Mouse (Mus musculus): Measurements from ENCODE around the gene Polr2f.

Gene Polr2f

DNA sequence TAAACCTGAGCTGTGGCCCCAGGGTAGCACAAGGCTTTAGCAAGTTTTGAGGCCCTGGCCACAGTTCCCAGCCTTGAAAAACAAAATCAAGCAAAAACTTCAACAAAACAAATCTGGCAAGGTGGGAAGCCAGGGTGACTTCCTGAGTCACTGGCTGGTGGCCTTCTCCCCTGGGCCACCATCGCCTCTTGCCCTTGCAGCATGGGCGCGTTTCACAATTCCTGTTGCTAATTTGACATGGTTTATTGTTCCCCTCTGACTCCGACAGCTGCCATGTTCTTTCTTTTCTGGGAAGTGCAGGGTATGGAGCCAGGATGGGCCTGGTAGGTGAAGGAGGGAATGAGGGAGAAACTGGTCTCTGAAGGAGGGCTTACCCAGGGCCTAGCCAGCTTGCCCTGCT is 18.7 kb upstream of the Polr2f start:
- DNase-seq (ENCODE audit: low spot score) = no peak

GRCm38 (mm10) chr15:79122546-79122945 is 18.3 kb upstream of the Polr2f start:
- DNase-seq (ENCODE audit: low spot score) = no peak

GRCm38 (mm10) chr15:79123751-79124150 is 17.1 kb upstream of the Polr2f start:
- no peak for DNase-seq (ENCODE audit: low spot score)

DNA sequence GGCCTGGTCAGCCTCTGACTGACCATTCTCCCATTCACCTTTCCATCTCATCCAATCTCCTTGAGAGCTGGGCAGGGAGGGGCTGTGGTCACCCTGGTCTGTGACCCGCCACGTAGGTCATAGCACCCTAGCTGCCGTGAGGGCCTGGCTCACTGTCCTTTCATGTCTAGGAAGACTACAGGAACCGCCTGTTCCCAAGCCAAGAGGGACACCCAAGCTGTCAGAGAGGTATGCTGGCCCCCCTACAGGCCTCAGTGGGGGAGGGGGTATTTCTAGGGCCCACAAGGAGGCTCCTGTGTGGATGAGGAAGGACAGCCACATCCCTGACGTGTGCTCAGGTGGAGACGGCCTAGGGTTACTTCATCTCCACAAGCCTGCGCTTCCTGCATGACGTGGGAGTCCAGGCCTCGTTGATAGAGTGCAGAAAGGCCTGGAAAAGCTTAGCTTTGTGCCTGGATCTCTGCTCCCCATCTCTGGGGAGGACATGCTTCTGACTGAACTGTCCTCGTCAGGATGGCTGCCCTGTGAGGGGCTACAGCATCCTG is 16.4 kb upstream of the Polr2f start:
- no peak for DNase-seq (ENCODE audit: low spot score)

GRCm38 (mm10) chr15:79126217-79126932 is 14.4 kb upstream of the Polr2f start:
- no peak for DNase-seq (ENCODE audit: low spot score)

- DNase-seq (ENCODE audit: low spot score) = no peak
Measured at GRCm38 (mm10) chr15:79127101-79127500, 13.7 kb upstream of the Polr2f start.

GRCm38 (mm10) chr15:79128208-79128607 is 12.6 kb upstream of the Polr2f start:
- no peak for DNase-seq (ENCODE audit: low spot score)

GRCm38 (mm10) chr15:79129311-79129710 is 11.5 kb upstream of the Polr2f start:
- DNase-seq (ENCODE audit: low spot score) = no peak

DNA sequence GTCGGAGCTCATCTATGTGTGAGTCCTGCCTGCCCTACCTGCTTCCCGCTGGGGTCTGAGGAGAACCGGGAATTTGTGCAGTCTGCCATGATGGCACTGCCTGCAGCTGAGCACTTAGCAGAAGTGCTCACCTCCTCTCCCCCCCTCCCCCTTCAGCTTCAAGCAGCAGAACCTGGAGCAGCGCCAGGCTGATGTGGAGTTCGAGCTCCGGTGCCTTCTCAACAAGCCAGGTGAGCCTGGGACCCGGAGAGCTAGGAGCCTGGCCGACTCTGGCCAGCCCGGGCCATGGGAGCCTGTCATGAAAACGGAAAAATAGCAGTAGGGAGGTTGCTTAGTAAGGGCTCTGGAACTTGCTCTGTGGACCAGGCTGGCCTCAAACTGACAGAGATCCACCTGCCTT is 10.0 kb upstream of the Polr2f start:
- no peak for DNase-seq (ENCODE audit: low spot score)

DNA sequence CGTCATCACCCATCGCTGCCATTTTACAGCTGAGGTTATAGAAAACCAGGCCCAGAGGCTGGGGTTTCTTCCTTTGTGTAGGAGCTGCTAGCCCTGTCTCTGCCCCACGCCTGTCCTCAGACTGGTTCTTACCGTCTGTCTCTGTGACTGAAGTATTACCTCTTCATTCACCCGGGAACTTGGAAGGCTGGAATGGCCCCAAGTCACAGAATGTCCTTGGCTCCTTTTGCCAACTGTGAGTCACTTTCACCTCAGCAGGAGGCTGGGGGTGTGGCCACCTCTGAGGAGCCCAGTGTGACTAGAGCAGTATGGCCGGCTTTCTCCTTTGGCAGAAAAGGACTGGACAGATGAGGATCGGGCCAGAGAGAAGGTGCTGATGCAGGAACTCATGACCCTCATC is 9.4 kb upstream of the Polr2f start:
- peak; percentile 50 for DNase-seq (ENCODE audit: low spot score)

GRCm38 (mm10) chr15:79133191-79133661 is 7.6 kb upstream of the Polr2f start:
- no peak for DNase-seq (ENCODE audit: low spot score)

DNA sequence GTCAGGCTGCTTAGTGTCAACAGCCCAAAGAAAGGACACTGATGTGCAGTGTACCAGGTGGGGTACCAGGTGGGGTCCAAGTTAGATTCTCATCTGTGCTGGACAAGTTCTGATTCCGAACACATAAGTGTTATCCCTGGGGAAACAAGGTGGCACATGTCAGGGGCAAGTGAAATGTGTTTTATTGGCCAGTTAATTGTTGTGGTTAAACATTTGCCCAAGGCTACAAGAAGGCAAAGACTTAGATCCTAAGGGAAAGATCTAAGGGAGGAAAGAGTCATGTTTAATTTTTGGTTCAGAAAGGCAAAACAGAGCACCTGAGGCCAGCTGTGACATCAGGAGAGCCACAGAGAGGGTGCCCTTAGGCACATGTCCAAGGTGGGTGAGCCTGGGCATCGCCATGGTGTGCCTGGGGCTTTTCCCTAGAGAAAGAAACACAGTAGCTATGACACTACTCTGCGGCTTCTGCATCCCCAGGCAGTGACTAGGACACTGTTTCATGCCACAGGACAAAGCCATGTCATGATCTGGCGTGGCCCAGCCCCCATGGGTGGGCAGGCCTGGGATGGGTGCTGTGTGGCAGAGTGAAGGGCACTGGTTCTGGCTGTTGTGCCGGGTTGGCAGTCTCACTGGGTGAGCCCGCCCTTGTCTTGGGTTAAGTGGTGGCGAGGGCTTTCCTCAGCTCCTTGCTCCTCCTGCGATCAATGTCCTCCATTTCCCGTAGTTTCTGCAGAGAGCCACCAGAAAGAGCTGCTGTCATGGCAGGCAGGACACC is 6.1 kb upstream of the Polr2f start:
- no peak for DNase-seq (ENCODE audit: low spot score)

- DNase-seq (ENCODE audit: low spot score) = no peak
Measured at GRCm38 (mm10) chr15:79135332-79135731, 5.5 kb upstream of the Polr2f start.

DNA sequence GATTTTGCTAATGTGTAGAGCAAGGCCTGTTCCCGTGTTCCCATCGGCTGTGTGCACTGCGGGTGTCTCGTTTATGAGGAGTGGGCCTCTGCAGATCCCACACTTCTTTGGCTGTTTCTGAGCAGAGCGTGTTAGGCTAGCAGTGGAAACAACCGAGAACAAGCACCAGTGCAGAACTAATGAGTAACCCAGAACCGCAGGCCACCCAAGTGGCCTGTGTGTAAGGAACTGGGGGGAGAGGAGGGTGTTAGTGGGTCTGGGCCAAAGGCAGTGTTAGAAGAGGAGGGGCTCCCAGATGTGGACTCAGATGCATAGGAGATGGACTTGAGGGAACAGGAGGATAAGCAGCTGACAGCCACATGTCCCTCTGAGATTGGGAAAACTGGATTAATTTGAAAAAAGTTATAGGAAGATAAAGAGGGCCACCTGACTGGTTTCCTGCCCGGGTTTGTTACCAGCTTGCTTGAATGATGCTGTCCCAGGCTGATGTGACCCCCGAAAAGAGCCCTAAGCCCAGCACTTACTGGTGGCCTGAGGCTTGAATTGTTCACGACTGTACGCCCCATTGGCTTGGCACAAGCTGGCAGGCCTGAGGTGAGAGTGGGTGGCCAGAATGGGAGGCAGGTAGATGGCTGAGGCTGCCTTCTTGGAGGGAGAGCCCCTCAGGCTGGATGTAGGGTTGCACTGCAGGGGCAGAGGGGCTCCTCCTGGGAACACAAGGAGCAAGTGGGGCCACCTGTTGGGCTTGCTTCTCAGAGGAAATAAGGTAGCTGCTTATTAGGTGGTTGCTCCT is 4.8 kb upstream of the Polr2f start:
- no peak for DNase-seq (ENCODE audit: low spot score)

DNA sequence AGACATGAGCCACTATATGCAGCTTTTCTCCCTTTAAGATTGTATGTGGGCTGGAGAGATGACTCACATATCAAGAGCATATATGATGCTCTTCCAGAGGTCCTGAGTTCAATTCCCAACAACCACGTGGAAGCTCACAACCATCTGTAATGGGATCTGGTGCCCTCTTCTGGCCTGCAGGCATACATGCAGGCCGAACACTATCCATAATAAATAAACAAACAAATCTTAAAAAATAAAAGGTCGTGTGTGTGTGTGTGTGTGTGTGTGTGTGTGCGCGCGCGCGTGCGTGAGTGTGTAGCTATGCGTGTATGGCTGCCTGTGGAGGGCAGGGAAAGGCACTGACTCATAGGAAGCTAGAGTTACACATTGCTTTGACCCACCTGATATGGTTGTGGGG is 1.2 kb upstream of the Polr2f start:
- DNase-seq (ENCODE audit: low spot score) = no peak

- DNase-seq (ENCODE audit: low spot score) = no peak
Measured at GRCm38 (mm10) chr15:79141566-79141917, 733 bp downstream of the Polr2f start.

GRCm38 (mm10) chr15:79143316-79143715 is 2.5 kb downstream of the Polr2f start:
- DNase-seq (ENCODE audit: low spot score) = no peak

DNA sequence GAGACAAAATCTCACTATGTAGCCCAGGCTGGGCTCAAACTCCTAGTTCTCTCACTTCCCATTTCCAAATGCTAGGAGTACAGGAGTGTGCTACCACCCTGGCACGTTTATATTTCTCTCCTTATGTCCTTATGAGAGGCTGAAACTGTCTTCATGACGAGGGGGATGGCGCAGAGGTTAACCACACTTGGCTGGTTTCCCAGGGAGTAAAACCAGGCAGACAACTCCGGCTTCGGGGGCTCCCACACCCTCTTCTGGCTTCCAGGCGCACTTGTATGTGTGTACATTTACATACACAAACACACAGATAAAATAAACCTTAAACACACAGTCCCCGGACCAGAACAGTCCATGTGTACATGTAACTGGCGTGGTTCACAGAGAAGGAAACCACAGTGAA is 3.2 kb downstream of the Polr2f start:
- no peak for DNase-seq (ENCODE audit: low spot score)

DNA sequence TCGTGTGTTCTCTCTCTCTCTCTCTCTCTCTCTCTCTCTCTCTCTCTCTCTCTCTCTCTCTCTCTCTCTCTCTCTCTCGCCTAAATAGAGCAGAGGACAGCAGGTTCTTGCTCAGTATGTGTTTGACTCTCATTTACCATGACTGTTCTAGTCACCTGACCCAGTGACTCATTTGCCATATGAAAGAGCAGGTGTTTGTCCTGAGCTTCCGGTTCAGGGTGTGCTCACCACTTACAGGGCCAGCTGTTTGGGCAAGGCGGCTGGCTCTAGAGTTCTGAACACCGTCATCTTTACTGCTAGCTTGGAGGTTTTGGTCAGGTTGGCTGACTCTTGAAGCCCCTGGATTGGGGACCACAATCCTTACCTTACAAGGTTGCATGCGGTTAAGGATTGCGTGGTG is 4.7 kb downstream of the Polr2f start:
- DNase-seq (ENCODE audit: low spot score) = no peak

- DNase-seq (ENCODE audit: low spot score) = peak; percentile 78
Measured at GRCm38 (mm10) chr15:79148533-79148932, 7.7 kb downstream of the Polr2f start.

- no peak for DNase-seq (ENCODE audit: low spot score)
Measured at GRCm38 (mm10) chr15:79151881-79152280, 11.1 kb downstream of the Polr2f start.

GRCm38 (mm10) chr15:79152709-79153108 is 11.9 kb downstream of the Polr2f start:
- no peak for DNase-seq (ENCODE audit: low spot score)

- no peak for DNase-seq (ENCODE audit: low spot score)
Measured at GRCm38 (mm10) chr15:79155572-79155971, 14.8 kb downstream of the Polr2f start.
